Mouse (Mus musculus) gastrocnemius, postnatal 10 days (tissue): ENCODE data around the gene Mylk3. TPM values are rescaled to one million over a fixed set of nuclear protein-coding genes. Genes with fewer than 3 reads are reported as not detected.

Experiments used
- DNase-seq: peaks from one replicate; pipeline ENCODE4 v3.0.0; 2021; ENCODE audit warnings: mixed read lengths
- total RNA-seq, 2 experiments: library from RNA; stranded (reverse); gene quantifications; 2 replicates each; pipeline ENCODE4 v1.2.3; 2021

Mylk3 gene
- total RNA-seq, 2 experiments from 2014 or later, result 0.94 to 1.3 TPM

- no peak for DNase-seq
Measured at GRCm38 (mm10) chr8:85313036-85313435, 73.1 kb downstream of the Mylk3 start.

GRCm38 (mm10) chr8:85311743-85312142, 74.4 kb downstream of the Mylk3 start:
- DNase-seq, result no peak

DNA sequence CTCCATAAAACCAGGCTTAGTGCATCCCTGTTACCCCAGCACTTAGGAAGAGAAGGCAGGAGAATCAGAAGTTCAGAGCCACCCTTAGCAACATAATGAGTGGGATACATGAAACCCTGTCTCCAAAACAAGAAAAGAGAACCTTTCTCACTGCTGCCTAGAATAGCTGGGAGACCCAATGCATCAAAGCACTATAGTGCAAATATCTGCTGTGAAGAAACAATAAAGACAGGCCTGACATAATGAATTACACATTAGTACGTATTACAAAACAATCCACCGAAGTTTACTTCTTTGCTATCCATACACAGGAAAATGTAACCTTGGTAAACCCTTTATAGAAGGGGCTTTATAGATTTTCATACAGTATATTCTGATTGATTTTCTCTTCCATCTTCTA, 77.6 kb downstream of the Mylk3 start:
- no peak for DNase-seq

GRCm38 (mm10) chr8:85303531-85303930, 82.6 kb downstream of the Mylk3 start:
- no peak for DNase-seq

GRCm38 (mm10) chr8:85302931-85303330, 83.2 kb downstream of the Mylk3 start:
- no peak for DNase-seq

GRCm38 (mm10) chr8:85301941-85302340, 84.2 kb downstream of the Mylk3 start:
- no peak for DNase-seq

DNA sequence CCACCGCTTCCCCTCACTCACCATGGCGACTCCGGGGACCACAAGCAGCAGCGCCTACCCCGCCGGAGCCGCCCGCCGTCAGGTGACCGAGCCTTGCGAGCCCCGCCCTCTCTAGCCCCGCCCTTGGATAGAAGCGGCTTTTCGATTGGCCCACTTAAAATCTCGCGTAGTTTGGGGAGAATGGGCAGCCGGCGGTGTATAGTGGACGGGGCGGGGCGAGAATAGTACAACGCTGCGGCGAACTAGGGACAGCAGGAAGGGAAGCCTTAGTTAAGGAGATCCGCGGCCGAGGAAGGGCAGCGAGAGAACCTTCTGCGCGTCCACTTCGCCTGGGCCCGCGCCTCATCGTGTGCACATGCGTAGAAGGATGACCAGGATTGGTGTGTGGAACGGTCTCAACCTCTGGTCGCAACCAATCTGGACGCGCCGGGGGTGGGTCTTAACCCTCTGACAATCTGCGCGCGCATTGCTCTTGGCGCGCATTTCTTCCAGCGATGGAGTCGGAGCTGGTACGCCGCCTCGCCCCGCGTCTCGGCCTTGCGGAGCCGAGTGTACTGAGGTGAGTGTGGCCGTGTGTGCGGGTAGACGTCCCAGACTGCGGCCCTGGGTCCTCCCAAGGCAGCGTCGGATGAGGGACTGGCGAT, 86.6 kb downstream of the Mylk3 start, which contains the start of the genes Orc6 and Vps35:
Gene Orc6, plus strand, starts transcription at position 199 of the 644 bp plus-strand sequence.
Gene Vps35, minus strand, starts transcription at position 369 of the 644 bp plus-strand sequence.
- peak; percentile 97 for DNase-seq

- DNase-seq, result no peak
Measured at GRCm38 (mm10) chr8:85298600-85299433, 87.3 kb downstream of the Mylk3 start.

GRCm38 (mm10) chr8:85286846-85287245, 99.3 kb downstream of the Mylk3 start:
- no peak for DNase-seq

Other genes with a start within 250 kb of the Mylk3 start
- gene Cks1brt, start 234.4 kb downstream of the Mylk3 start, total RNA-seq, result not detected
- not detected for gene Olfr371, start 160.4 kb downstream of the Mylk3 start, total RNA-seq
- gene Orc6, start 86.7 kb downstream of the Mylk3 start, total RNA-seq, result 10 to 100 TPM; 14.2 to 20.2 TPM
- gene Vps35, start 86.5 kb downstream of the Mylk3 start, total RNA-seq, result 10 to 100 TPM; 57.9 to 59.7 TPM
- gene 4921524J17Rik, start 46.5 kb upstream of the Mylk3 start, total RNA-seq, result 10 to 100 TPM; 14.9 to 17.9 TPM
- gene Gpt2, start 106.2 kb upstream of the Mylk3 start, total RNA-seq, result 10 to 100 TPM; 51.8 to 58.5 TPM
- gene Dnaja2, start 169.0 kb upstream of the Mylk3 start, total RNA-seq, result 100 to 1,000 TPM; 168 to 183 TPM